Mouse (Mus musculus) small intestine, adult 2 months (tissue): Measurements from ENCODE around the gene Pwwp2b.

Experiments
- CTCF ChIP-seq: fragments of 200-500 bp; IDR thresholded peaks from 2 replicates; pipeline ENCODE4 v1.5.1; 2012; ENCODE audit warnings: low read depth, mild to moderate bottlenecking, control low read depth, inconsistent platforms, low read length, moderate library complexity, mixed read lengths; ENCODE audit not compliant: insufficient replicate concordance, insufficient read length; ENCODE audit errors: extremely low read depth
- POLR2A ChIP-seq: fragments of 200-500 bp; IDR thresholded peaks from 2 replicates; pipeline ENCODE4 v1.6.1; 2012; ENCODE audit warnings: low read depth, mild to moderate bottlenecking, control low read depth, inconsistent platforms, low read length, moderate library complexity

GRCm38 (mm10) chr7:139294076-139294475, 45.8 kb downstream of the Pwwp2b start:
- TF ChIP-seq CTCF, result no peak
- TF ChIP-seq POLR2A, result no peak
